9 mouse cellular contexts compared by ENCODE assay signal in genomic region chr5:111509575-111510057, GRCm38 (mm10).
DNase-seq lines count a peak whose midpoint lies in the region; ATAC-seq lines count a peak whose summit lies in the region.
"Had no signal": no experiment of that assay in that cellular context is flagged by ENCODE, and none has a peak within 500 bp of the region (broad histone marks: within the 10 kb centered on the region; RNA-seq: fewer than 3 reads in every experiment).

No protein-coding gene starts in this region.

- ATAC-seq in forebrain, embryonic 12.5 days (ENCODE audit: low FRiP score) = 0 out of 2 replicates have a peak, but pooled peaks have one; percentile 13

- peak overlapping the region; percentile 41 for H3K4me2 ChIP-seq in forebrain, embryonic 12.5 days

- H3K4me1 ChIP-seq in forebrain, embryonic 12.5 days = peaks cover 82% of the 10 kb centered on the region

- H3K27ac ChIP-seq in forebrain, embryonic 12.5 days = peak overlapping the region; percentile 79

- no peaks in the 10 kb centered on the region for H3K9me3 ChIP-seq in forebrain, embryonic 12.5 days

- 3% methylated on average over 9 of the region's 9 CpGs for WGBS in forebrain, embryonic 12.5 days

- peak; percentile 95 for DNase-seq in heart, adult 11 months
- no peak for DNase-seq in heart, postnatal 4 days
- peak; percentile 16 for DNase-seq in kidney, adult 11 months
- peak; percentile 40 for DNase-seq in lung, postnatal 10 days
- DNase-seq in testis, postnatal 10 days (ENCODE audit: low spot score) = no peak
- no peak for DNase-seq in cerebellum, postnatal 4 days (ENCODE audit: low spot score in 2 of 2)
- no peak for DNase-seq in gastrocnemius, postnatal 4 days (ENCODE audit: low spot score in 2 of 2)

- no peaks in the 10 kb centered on the region for H3K36me3 ChIP-seq in forebrain, embryonic 12.5 days (replicated peaks)

- H3K27me3 ChIP-seq in forebrain, embryonic 12.5 days = no peaks in the 10 kb centered on the region
- H3K27me3 ChIP-seq: CH12.LX had no signal

- H3K9ac ChIP-seq in forebrain, embryonic 12.5 days = peak overlapping the region; percentile 43; the same call in 1 of the 2 replicates

- H3K4me3 ChIP-seq in forebrain, embryonic 12.5 days (replicated peaks) = peak overlapping the region; percentile 24

Comparison
In these comparisons a context has a peak if more than half of its experiments do, and no peak if none do; other contexts are left out.
1. DNase-seq: peak in heart, adult 11 months (single experiment), kidney, adult 11 months (single experiment) and lung, postnatal 10 days (single experiment); none in heart, postnatal 4 days (single experiment), testis, postnatal 10 days (single experiment), cerebellum, postnatal 4 days (0 of 2) and gastrocnemius, postnatal 4 days (0 of 2).